Mouse (Mus musculus): ENCODE data around the gene Nemp1. TPM values are rescaled to one million over a fixed set of nuclear protein-coding genes. Genes with fewer than 3 reads are reported as not detected.

Nemp1 gene
- polyA plus RNA-seq, 1 experiment from 2014 or later, result 8.3 TPM

DNA sequence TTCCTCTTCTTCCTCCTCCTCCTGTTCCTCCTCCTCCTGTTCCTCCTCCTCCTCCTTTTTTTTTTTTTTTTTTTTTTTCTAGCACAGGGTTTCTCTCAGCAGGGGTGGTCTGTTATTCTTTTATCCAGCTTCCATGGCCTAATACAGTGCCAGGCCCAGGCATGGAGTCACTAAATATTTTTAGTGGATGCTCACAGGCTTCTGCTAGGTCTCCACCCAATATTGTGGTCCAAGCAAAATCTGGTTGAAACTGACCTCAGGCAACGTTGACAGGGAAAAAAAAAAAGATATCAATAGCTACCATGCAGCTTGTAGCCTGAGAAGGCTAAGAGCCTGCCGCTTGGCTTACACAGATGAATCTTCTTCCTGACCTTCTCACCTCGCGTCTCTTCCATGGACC, 44.0 kb upstream of the Nemp1 start:
- peaks cover 9% of the 10 kb centered on the region for H3K4me1 ChIP-seq (ENCODE audit: control insufficient read depth, insufficient read depth, low read length)
- H3K9ac ChIP-seq (ENCODE audit: low read length), result no peak overlapping the region
- H3K36me3 ChIP-seq (ENCODE audit: control insufficient read depth, insufficient read depth), result no peaks in the 10 kb centered on the region
- H3K27me3 ChIP-seq (ENCODE audit: control insufficient read depth, insufficient read depth, low read length), result no peaks in the 10 kb centered on the region
- H3K4me2 ChIP-seq (ENCODE audit: low read depth, low read length), result no peak overlapping the region
- peaks cover 7% of the 10 kb centered on the region for H3K9me3 ChIP-seq (replicated peaks; ENCODE audit: control insufficient read depth, low read length)
- H3K27ac ChIP-seq (ENCODE audit: low read length), result no peak overlapping the region
- 60% methylated on average over 4 of the region's 4 CpGs for WGBS
- no peak for ATAC-seq (replicated peaks; ENCODE audit: extremely low read depth, insufficient read depth, low FRiP score)
- H3K4me3 ChIP-seq (ENCODE audit: low read length), result no peak overlapping the region

GRCm38 (mm10) chr10:127623439-127624216, 43.1 kb upstream of the Nemp1 start:
- Histone ChIP-seq H3K4me2 (ENCODE audit: low read depth, low read length) (no peak overlapping the region), H3K36me3 (ENCODE audit: control insufficient read depth, insufficient read depth) (no peaks in the 10 kb centered on the region), H3K9ac (ENCODE audit: low read length) (no peak overlapping the region), H3K27me3 (ENCODE audit: control insufficient read depth, insufficient read depth, low read length) (no peaks in the 10 kb centered on the region), H3K9me3 (replicated peaks; ENCODE audit: control insufficient read depth, low read length) (peaks cover 7% of the 10 kb centered on the region), H3K4me3 (ENCODE audit: low read length) (no peak overlapping the region), H3K27ac (ENCODE audit: low read length) (no peak overlapping the region), H3K4me1 (ENCODE audit: control insufficient read depth, insufficient read depth, low read length) (peaks cover 5% of the 10 kb centered on the region; the same call in 1 of the 2 replicates)
- WGBS, result 95% methylated on average over 6 of the region's 6 CpGs
- ATAC-seq (replicated peaks; ENCODE audit: extremely low read depth, insufficient read depth, low FRiP score), result no peak

GRCm38 (mm10) chr10:127626433-127626832, 40.3 kb upstream of the Nemp1 start:
- Histone ChIP-seq H3K9me3 (replicated peaks; ENCODE audit: control insufficient read depth, low read length) (peaks cover 7% of the 10 kb centered on the region), H3K4me3 (ENCODE audit: low read length) (no peak overlapping the region), H3K36me3 (ENCODE audit: control insufficient read depth, insufficient read depth) (no peaks in the 10 kb centered on the region), H3K4me1 (ENCODE audit: control insufficient read depth, insufficient read depth, low read length) (0 out of 2 replicates have a peak, but pooled peaks cover 3% of the 10 kb centered on the region), H3K27me3 (ENCODE audit: control insufficient read depth, insufficient read depth, low read length) (no peaks in the 10 kb centered on the region), H3K4me2 (ENCODE audit: low read depth, low read length) (no peak overlapping the region), H3K27ac (ENCODE audit: low read length) (no peak overlapping the region), H3K9ac (ENCODE audit: low read length) (no peak overlapping the region)
- ATAC-seq (replicated peaks; ENCODE audit: extremely low read depth, insufficient read depth, low FRiP score), result no peak
- WGBS, result 85% methylated on average over 3 of the region's 3 CpGs

- 84% methylated on average over 10 of the region's 10 CpGs for WGBS
- H3K36me3 ChIP-seq (ENCODE audit: control insufficient read depth, insufficient read depth), result no peaks in the 10 kb centered on the region
- ATAC-seq (replicated peaks; ENCODE audit: extremely low read depth, insufficient read depth, low FRiP score), result no peak
Measured at GRCm38 (mm10) chr10:127631261-127632214, 35.2 kb upstream of the Nemp1 start.

GRCm38 (mm10) chr10:127632668-127633271, 33.9 kb upstream of the Nemp1 start:
- Histone ChIP-seq H3K9me3 (replicated peaks; ENCODE audit: control insufficient read depth, low read length) (no peaks in the 10 kb centered on the region), H3K36me3 (ENCODE audit: control insufficient read depth, insufficient read depth) (no peaks in the 10 kb centered on the region), H3K27me3 (ENCODE audit: control insufficient read depth, insufficient read depth, low read length) (no peaks in the 10 kb centered on the region), H3K9ac (ENCODE audit: low read length) (no peak overlapping the region), H3K4me2 (ENCODE audit: low read depth, low read length) (no peak overlapping the region), H3K4me3 (ENCODE audit: low read length) (no peak overlapping the region), H3K4me1 (ENCODE audit: control insufficient read depth, insufficient read depth, low read length) (no peaks in the 10 kb centered on the region), H3K27ac (ENCODE audit: low read length) (no peak overlapping the region)
- ATAC-seq (replicated peaks; ENCODE audit: extremely low read depth, insufficient read depth, low FRiP score), result no peak
- WGBS, result 54% methylated on average over 7 of the region's 7 CpGs

More at GRCm38 (mm10) chr10:127631261-127632214, 35.2 kb upstream of the Nemp1 start:
- Histone ChIP-seq H3K4me1 (ENCODE audit: control insufficient read depth, insufficient read depth, low read length) (no peaks in the 10 kb centered on the region), H3K4me2 (ENCODE audit: low read depth, low read length) (no peak overlapping the region), H3K27me3 (ENCODE audit: control insufficient read depth, insufficient read depth, low read length) (no peaks in the 10 kb centered on the region), H3K9ac (ENCODE audit: low read length) (no peak overlapping the region), H3K27ac (ENCODE audit: low read length) (no peak overlapping the region), H3K4me3 (ENCODE audit: low read length) (no peak overlapping the region), H3K9me3 (replicated peaks; ENCODE audit: control insufficient read depth, low read length) (peaks cover 4% of the 10 kb centered on the region)

- peaks cover 16% of the 10 kb centered on the region for H3K4me1 ChIP-seq (ENCODE audit: control insufficient read depth, insufficient read depth, low read length)
- no peak overlapping the region for H3K4me3 ChIP-seq (ENCODE audit: low read length)
- H3K9me3 ChIP-seq (replicated peaks; ENCODE audit: control insufficient read depth, low read length), result no peaks in the 10 kb centered on the region
- ATAC-seq (replicated peaks; ENCODE audit: extremely low read depth, insufficient read depth, low FRiP score), result no peak
- WGBS, result 65% methylated on average over 5 of the region's 5 CpGs
- no peaks in the 10 kb centered on the region for H3K36me3 ChIP-seq (ENCODE audit: control insufficient read depth, insufficient read depth)
- no peaks in the 10 kb centered on the region for H3K27me3 ChIP-seq (ENCODE audit: control insufficient read depth, insufficient read depth, low read length)
- H3K9ac ChIP-seq (ENCODE audit: low read length), result no peak overlapping the region
- H3K4me2 ChIP-seq (ENCODE audit: low read depth, low read length), result no peak overlapping the region
- H3K27ac ChIP-seq (ENCODE audit: low read length), result no peak overlapping the region
Measured at GRCm38 (mm10) chr10:127640421-127640820, 26.3 kb upstream of the Nemp1 start.

GRCm38 (mm10) chr10:127641861-127642771, 24.6 kb upstream of the Nemp1 start:
- peak overlapping the region; percentile 90 for H3K9ac ChIP-seq (ENCODE audit: low read length)
- H3K4me2 ChIP-seq (ENCODE audit: low read depth, low read length), result peak overlapping the region; percentile 92
- H3K4me3 ChIP-seq (ENCODE audit: low read length), result peak overlapping the region; percentile 77
- ATAC-seq (replicated peaks; ENCODE audit: extremely low read depth, insufficient read depth, low FRiP score), result peak; percentile 69
- 6% methylated on average over 19 of the region's 19 CpGs for WGBS
- H3K27me3 ChIP-seq (ENCODE audit: control insufficient read depth, insufficient read depth, low read length), result no peaks in the 10 kb centered on the region
- no peaks in the 10 kb centered on the region for H3K9me3 ChIP-seq (replicated peaks; ENCODE audit: control insufficient read depth, low read length)
- peak overlapping the region; percentile 86 for H3K27ac ChIP-seq (ENCODE audit: low read length)
- H3K36me3 ChIP-seq (ENCODE audit: control insufficient read depth, insufficient read depth), result peaks cover 2% of the 10 kb centered on the region; the same call in 1 of the 2 replicates
- H3K4me1 ChIP-seq (ENCODE audit: control insufficient read depth, insufficient read depth, low read length), result peaks cover 16% of the 10 kb centered on the region

All from heart, embryonic 16.5 days (tissue).